Mouse (Mus musculus) ES-Bruce4 (cell line): ENCODE measurements around the gene Atraid. TPM values are rescaled to one million over a fixed set of nuclear protein-coding genes. Genes with fewer than 3 reads are reported as not detected.
"Not testable (repeated sequence)": the region's sequence is repeated elsewhere in the genome, so short reads cannot be mapped to it uniquely, and the experiment has no call there.

ENCODE experiments used
- H3K27ac ChIP-seq: 2 replicates; pipeline ENCODE4 v1.5.1; 2012; ENCODE audit warnings: low read length, inconsistent platforms; ENCODE audit not compliant: insufficient read depth
- H3K27me3 ChIP-seq: 2 replicates; pipeline ENCODE4 v1.6.1; 2012; ENCODE audit warnings: mild to moderate bottlenecking, low read length, inconsistent platforms; ENCODE audit not compliant: control insufficient read depth, poor library complexity, insufficient read depth, severe bottlenecking
- H3K36me3 ChIP-seq: 2 replicates; pipeline ENCODE4 v1.6.1; 2012; ENCODE audit warnings: inconsistent platforms, mild to moderate bottlenecking, low read length, moderate library complexity; ENCODE audit not compliant: control insufficient read depth, poor library complexity, insufficient read depth, severe bottlenecking
- H3K4me1 ChIP-seq: one replicate; pipeline ENCODE4 v1.8.1; 2011; ENCODE audit warnings: low read length; ENCODE audit not compliant: control insufficient read depth, insufficient read depth
- H3K4me3 ChIP-seq: 2 replicates; pipeline ENCODE4 v1.5.1; 2011; ENCODE audit warnings: low read depth, mild to moderate bottlenecking, low read length
- H3K9ac ChIP-seq: 2 replicates; pipeline ENCODE4 v1.6.1; 2012; ENCODE audit warnings: low read depth, mild to moderate bottlenecking, inconsistent platforms; ENCODE audit not compliant: poor library complexity, severe bottlenecking
- H3K9me3 ChIP-seq: replicated peaks from 2 replicates; pipeline ENCODE4 v1.6.1; 2012; ENCODE audit warnings: mild to moderate bottlenecking, low read length, inconsistent platforms; ENCODE audit not compliant: control insufficient read depth, poor library complexity, insufficient read depth, severe bottlenecking
- CTCF ChIP-seq: IDR thresholded peaks from one replicate; pipeline ENCODE4 v1.8.1; 2011; ENCODE audit warnings: low read depth, low read length
- EP300 ChIP-seq: IDR thresholded peaks from 2 replicates; pipeline ENCODE4 v1.6.1; 2011; ENCODE audit warnings: low read depth, low read length; ENCODE audit not compliant: insufficient read depth
- POLR2A ChIP-seq: IDR thresholded peaks from one replicate; pipeline ENCODE4 v1.8.1; 2011; ENCODE audit warnings: low read length; ENCODE audit not compliant: insufficient read depth
- polyA plus RNA-seq: library from polyadenylated mRNA; stranded (reverse); fragments of >200 nt; gene quantifications from 2 replicates; pipeline ENCODE4 v1.2.4, GENCODE M21; 2011; ENCODE audit warnings: low read depth; ENCODE audit not compliant: missing spikeins, insufficient read depth, insufficient read length

Atraid gene
- polyA plus RNA-seq, 1 experiment, result 28.6 TPM

- Histone ChIP-seq H3K27ac (no peak overlapping the region), H3K36me3 (no peaks in the 10 kb centered on the region), H3K4me1 (no peaks in the 10 kb centered on the region), H3K4me3 (no peak overlapping the region), H3K9me3 (no peaks in the 10 kb centered on the region), H3K27me3 (no peaks in the 10 kb centered on the region), H3K9ac (peak overlapping the region; percentile 19; the same call in 1 of the 2 replicates)
- no peak for TF ChIP-seq EP300
Observed at GRCm38 (mm10) chr5:31047074-31047473, 1.0 kb upstream of the Atraid start.

- TF ChIP-seq POLR2A (no peak), CTCF (peak; percentile 33)
- H3K9me3 ChIP-seq, result no peaks in the 10 kb centered on the region
- H3K4me1 ChIP-seq, result no peaks in the 10 kb centered on the region
- H3K27me3 ChIP-seq, result no peaks in the 10 kb centered on the region
- peak within 1 kb of the TSS; percentile 19 for H3K9ac ChIP-seq
- H3K36me3 ChIP-seq, result no peaks in the 10 kb centered on the region
- peak within 1 kb of the TSS; percentile 84 for H3K4me3 ChIP-seq
- peak within 1 kb of the TSS; percentile 61; the same call in 1 of the 2 replicates for H3K27ac ChIP-seq
Observed at GRCm38 (mm10) chr5:31048763-31049641, 890 bp downstream of the Atraid start, which contains the start of gene Slc5a6. Slc5a6 (minus strand) TSS chr5:31048924.

- Histone ChIP-seq H3K9ac (no peak overlapping the region), H3K4me3 (no peak overlapping the region), H3K27me3 (no peaks in the 10 kb centered on the region), H3K9me3 (no peaks in the 10 kb centered on the region), H3K4me1 (no peaks in the 10 kb centered on the region), H3K27ac (no peak overlapping the region), H3K36me3 (no peaks in the 10 kb centered on the region)
- TF ChIP-seq CTCF, result no peak
- TF ChIP-seq POLR2A, result no peak
- no peak for TF ChIP-seq EP300
Observed at GRCm38 (mm10) chr5:31050427-31050826, 2.3 kb downstream of the Atraid start.

GRCm38 (mm10) chr5:31053728-31054127 lies 5.6 kb downstream of the Atraid start:
- H3K9me3 ChIP-seq, H3K4me1 ChIP-seq, H3K27me3 ChIP-seq: not testable (repeated sequence)
- peaks cover 19% of the 10 kb centered on the region for H3K36me3 ChIP-seq
- peak overlapping the region; percentile 67 for H3K27ac ChIP-seq
- H3K4me3 ChIP-seq, result peak overlapping the region; percentile 61; the same call in 1 of the 2 replicates
- peak overlapping the region; percentile 85 for H3K9ac ChIP-seq

- Histone ChIP-seq H3K27ac (peak within 1 kb of the TSS; percentile 67), H3K27me3 (no peaks in the 10 kb centered on the region), H3K4me3 (peak within 1 kb of the TSS; percentile 89), H3K36me3 (peaks cover 27% of the 10 kb centered on the region), H3K9me3 (no peaks in the 10 kb centered on the region), H3K4me1 (no peaks in the 10 kb centered on the region), H3K9ac (peak within 1 kb of the TSS; percentile 85)
- no peak for TF ChIP-seq CTCF
- no peak for TF ChIP-seq POLR2A
Observed at GRCm38 (mm10) chr5:31054261-31055215, 6.4 kb downstream of the Atraid start, which contains the start of gene Cad. Cad (plus strand) TSS chr5:31054780.
